Mouse (Mus musculus): ENCODE results near the gene Med21.

DNA sequence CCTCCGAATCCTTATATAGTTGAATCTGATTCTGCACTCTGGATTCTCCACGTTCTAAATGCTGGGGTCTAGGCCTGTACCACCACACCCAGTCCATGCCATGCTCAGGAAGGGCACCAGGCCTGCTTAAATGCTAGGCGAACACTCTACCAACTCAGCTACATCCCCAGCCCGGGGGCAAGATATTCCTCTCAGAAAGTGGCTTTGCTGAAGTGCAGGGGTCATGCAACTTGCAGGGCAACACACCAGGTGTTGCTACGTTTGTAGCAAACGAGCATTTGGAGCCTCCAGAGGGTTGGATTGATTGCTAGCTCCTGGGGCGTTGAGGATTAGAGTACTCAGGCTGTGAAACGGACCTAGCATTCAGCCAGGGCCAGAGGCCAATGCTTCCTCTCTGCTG, 9.2 kb upstream of the Med21 start:
- TF ChIP-seq POLR2A (IDR thresholded peaks at IDR 0.05; ENCODE audit: low read depth, low read length) (no peak), CTCF (IDR thresholded peaks at IDR 0.05; ENCODE audit: borderline replicate concordance, insufficient read depth, low read length) (no peak)
